Mouse (Mus musculus) left cerebral cortex, adult 2 months (tissue): ENCODE data around the gene Tenm2. TPM values are rescaled to one million over a fixed set of nuclear protein-coding genes. Genes with fewer than 3 reads are reported as not detected.

ENCODE experiments used
- DNase-seq, 2 experiments: peaks; one replicate each; pipeline ENCODE4 v3.0.0; 2021 to 2022; ENCODE audit warnings: low spot score in 2 of 2, mixed read lengths in 1 of 2; ENCODE audit errors: extremely low spot score in 1 of 2
- H3K27ac ChIP-seq: fragments of 200-600 bp; 2 replicates; pipeline ENCODE4 v1.8.1; 2022
- H3K4me3 ChIP-seq: fragments of 200-600 bp; 2 replicates; pipeline ENCODE4 v1.8.1; 2022
- CTCF ChIP-seq: fragments of 200-600 bp; IDR thresholded peaks from 2 replicates; pipeline ENCODE4 v1.8.1; 2022; ENCODE audit warnings: antibody characterized with exemption, mild to moderate bottlenecking, moderate library complexity
- intact Hi-C: fragments of 180-260 bp; cut with DNase I; formaldehyde crosslinking; loops from one replicate; pipeline ENCODE4 v1.15.1; 2025
- total RNA-seq, 2 experiments: library from RNA; stranded (reverse); gene quantifications; 2 replicates each; pipeline ENCODE4 v1.2.3; 2021

The Tenm2 gene
- total RNA-seq, 2 experiments from 2014 or later = 98.0 to 98.5 TPM

DNA sequence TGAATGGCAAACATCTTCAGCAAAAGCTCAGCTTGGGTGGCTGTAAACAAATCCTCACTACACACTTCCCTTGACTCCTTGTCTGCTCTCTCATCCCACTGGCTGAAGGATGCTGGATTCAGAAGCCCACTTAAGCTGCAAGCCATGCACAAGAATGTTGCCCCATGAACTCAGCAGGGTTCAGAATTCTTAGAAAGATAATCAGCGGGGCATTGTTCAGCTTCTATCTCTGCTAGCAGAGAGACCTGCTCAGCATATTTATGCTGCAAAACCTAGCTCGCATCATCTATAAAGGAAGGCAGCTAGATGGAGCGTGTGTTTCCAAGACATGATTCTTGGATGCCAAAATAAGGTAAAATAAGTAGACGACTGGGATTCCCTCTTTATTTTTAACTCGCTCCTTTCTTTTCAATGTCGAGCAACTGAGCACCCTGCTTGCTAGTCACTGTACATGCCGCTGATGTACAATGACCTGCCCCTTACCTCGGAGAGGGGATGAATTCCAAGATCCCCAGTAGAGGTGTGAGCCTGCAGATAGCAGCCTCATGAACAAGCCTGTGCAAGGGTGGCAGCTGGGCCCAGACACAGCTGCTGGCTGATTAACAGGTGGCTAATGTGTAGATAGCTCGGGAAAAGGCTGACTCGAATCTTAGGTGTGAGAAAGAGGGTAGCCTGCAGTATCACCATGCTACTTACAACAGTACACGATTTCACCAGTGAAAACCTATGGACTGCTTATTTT lies 686.2 kb downstream of the Tenm2 start:
- intact Hi-C loops = no loop called here

DNA sequence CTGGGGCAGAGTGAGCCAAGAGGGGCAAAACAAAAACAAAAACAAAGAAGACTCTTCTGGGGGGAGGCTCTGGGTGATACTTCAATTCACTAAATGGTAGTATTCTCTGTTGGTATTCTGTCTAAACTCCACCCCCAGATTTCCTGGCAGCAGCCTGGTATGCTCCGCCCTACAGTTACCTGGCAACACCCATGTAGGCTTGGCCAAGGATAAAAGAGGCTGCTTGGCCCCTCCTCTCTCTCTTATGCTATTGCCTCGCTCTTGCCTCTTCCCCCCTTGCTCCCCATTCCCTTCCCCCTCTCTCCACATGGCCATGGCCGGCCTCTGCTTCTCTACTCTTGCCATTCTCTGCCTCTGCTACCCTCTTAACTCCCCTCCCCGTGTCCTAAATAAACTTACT lies 687.6 kb downstream of the Tenm2 start:
- Histone ChIP-seq H3K4me3 (no peak overlapping the region), H3K27ac (no peak overlapping the region)
- TF ChIP-seq CTCF = no peak
- intact Hi-C loops = no loop called here
- DNase-seq = no peak

More for the DNA sequence above, 686.2 kb downstream of the Tenm2 start:
- no peak overlapping the region for H3K4me3 ChIP-seq
- H3K27ac ChIP-seq = no peak overlapping the region
- TF ChIP-seq CTCF = no peak
- no peak for DNase-seq

DNA sequence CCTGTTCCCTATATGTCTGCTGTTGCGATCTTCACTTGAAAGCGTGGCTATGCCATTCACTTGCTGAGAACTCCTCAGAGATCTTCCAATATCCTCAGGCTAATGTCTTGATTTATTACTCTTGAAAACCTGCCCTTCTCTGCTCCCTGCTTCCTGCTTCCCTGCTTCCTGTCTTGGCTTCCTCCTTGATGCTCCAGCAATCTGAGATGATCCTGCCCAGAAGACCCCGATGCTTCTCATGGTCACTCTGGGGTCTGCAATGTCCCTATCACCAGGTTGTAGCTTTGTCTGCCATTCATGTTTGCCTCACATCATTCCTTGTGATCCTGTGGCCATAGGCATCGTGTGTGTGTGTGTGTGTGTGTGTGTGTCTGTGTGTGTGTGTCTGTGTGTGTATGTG lies 697.6 kb downstream of the Tenm2 start:
- DNase-seq = no peak
- TF ChIP-seq CTCF = no peak

DNA sequence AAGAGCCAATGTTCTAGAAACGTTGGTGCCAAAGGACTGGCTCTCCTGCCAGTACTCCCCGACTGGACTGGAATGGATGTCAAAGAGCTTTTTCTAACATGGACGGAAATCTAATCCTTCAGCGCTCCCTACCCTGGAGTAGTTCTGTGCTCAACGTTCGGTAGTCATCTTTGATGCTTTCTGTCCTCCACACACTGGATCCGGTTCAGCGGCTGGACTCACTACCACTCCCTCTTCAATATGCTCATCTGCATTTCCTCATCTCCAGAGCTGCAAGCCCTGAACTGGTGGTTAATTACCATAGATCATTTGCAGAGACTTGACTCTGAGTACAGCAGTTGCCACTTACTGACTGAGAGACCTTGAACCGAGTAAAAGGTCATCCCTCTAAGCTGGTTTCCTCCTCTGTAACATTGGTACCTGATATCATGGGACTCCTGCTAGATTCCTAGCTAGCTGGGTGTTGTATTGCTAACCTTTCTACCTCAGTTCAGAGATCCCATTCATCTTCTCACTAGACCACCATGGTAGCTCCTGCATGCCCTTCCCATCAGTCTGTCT lies 698.1 kb downstream of the Tenm2 start:
- intact Hi-C loops = no loop called here
- no peak overlapping the region for H3K4me3 ChIP-seq
- no peak overlapping the region for H3K27ac ChIP-seq
- DNase-seq = no peak
- TF ChIP-seq CTCF = no peak

More for the DNA sequence above, 697.6 kb downstream of the Tenm2 start:
- Histone ChIP-seq H3K27ac (no peak overlapping the region), H3K4me3 (no peak overlapping the region)
- intact Hi-C loops = no loop called here

DNA sequence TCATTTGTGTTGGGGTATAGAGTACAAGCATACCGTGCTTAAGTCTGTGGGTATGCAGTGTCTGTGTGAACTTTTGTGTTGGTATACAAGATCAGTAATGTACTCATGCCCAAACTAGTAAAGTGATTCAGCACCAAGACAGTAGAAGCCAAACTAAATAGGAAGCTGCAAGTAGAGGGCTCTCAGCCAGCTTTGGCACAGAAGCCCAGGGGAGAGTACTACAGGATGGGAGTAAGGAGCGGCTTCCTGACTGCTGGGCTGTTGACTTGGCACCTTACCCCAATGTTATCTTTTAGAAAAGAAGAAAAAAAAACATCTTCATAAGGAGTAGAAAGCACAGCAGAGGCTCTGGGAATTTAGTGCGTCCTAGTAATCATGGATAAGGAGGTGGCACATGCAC lies 700.2 kb downstream of the Tenm2 start:
- intact Hi-C loops = no loop called here
- DNase-seq = no peak
- no peak overlapping the region for H3K27ac ChIP-seq

DNA sequence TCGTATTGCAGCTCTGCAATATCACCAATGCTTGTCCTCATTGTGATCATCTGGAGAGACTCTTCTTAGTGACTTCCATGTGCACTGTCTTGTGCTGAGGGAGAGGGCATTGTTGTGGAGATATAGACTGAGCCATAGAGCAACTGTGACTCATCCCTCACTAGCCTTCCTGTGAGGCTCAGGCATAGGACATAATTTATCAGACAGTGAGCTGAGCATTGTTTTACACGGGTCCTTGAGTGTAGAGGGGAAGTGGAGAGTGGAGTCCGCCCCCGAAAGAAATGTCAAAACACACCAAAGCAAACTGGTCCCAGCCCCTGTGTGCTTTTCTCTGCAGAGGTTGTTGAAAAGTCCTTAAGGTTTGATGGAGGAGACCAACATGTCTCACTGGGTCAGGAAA lies 704.1 kb downstream of the Tenm2 start:
- TF ChIP-seq CTCF = no peak
- Histone ChIP-seq H3K27ac (no peak overlapping the region), H3K4me3 (no peak overlapping the region)
- intact Hi-C loops = no loop called here
- no peak for DNase-seq

More for the DNA sequence above, 700.2 kb downstream of the Tenm2 start:
- TF ChIP-seq CTCF = no peak
- H3K4me3 ChIP-seq = no peak overlapping the region

DNA sequence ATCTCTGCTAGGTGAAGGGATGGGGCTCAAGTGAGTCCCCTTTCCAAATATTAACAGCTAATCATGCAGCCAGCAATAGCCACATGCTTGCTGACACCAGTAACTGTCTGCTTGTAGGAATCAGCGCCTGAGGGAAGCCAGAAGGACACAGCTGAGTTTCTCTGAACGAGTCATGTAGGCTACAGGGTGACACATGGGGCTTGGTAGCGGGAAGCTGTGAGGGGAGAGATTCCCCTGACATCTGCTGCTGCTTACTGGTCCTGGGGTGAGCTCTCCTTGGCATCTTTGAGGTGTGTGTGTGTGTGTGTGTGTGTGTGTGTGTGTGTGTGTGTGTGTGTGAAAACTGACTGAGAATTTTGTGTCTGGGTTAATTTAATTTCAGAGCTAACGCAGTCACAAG lies 708.3 kb downstream of the Tenm2 start:
- Histone ChIP-seq H3K27ac (no peak overlapping the region), H3K4me3 (no peak overlapping the region)
- no peak for DNase-seq
- intact Hi-C loops = loop anchor here (5.0 kb wide), 2 partner anchors 280 to 480 kb away; no protein-coding TSS in a partner anchor
- no peak for TF ChIP-seq CTCF

DNA sequence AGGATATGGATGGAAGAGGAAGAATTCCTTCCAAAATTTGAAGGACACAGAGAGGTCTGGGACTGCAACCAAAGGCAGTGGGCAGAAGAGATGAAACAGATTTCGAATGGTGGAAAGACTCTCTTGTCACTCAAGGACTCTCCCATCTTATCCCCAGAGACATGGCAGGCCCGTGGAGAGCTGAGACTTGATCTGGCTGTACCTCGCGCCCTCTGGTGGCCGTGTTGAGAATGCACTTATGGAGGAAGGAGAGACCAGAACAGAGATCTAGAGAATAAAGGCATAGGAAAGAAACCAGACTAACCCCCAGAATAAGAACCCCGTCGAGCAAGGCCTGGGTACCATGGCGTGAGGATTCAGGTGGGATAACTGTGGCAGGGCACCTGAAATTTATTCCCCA lies 709.4 kb downstream of the Tenm2 start:
- peak; percentile 96 for TF ChIP-seq CTCF
- peak; percentile 80 to 87 for DNase-seq
- H3K4me3 ChIP-seq = no peak overlapping the region
- H3K27ac ChIP-seq = no peak overlapping the region
- intact Hi-C loops = loop anchor here (1.0 to 5.0 kb wide), 3 partner anchors 279 to 479 kb away; no protein-coding TSS in a partner anchor

DNA sequence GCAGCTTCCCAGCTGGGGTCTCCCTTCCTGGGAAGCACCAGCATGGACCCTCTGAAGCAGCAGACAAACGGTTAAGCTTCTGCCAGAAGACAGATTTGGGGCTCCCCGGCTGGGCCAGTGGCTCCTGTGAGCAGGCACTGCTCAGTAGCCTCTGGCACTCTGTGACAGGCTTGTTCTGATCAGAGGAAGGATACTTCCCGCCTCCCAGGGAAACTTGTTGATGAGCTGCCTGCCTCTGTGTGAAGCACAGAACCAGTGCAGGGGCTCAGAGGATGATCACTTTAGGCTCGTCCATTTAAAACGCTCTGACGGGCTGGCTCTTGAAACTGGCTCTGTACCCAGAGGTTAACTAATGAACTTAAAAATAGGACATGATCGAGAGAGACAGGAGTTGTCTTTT lies 723.3 kb downstream of the Tenm2 start:
- intact Hi-C loops = no loop called here
- no peak for TF ChIP-seq CTCF
- no peak overlapping the region for H3K27ac ChIP-seq
- no peak for DNase-seq
- no peak overlapping the region for H3K4me3 ChIP-seq

DNA sequence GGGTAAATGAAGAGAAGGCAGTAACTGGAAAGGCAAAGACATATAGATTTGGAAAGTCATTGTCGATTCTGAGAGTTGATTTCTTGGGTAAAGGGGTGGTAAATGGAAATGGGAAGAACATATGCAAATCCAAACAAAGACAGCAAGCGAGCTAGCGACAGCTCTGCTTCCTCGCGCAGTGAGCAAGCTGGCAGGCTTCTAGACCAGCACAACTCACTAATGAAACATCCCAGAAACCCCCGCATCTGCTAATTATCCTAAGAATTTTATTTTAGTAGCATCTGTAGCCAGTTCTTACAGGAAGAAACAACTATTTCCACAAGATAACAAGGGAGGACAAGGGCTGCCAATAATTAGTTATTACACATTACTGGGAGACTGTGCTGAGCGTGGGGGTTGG lies 727.5 kb downstream of the Tenm2 start:
- intact Hi-C loops = no loop called here
- H3K4me3 ChIP-seq = no peak overlapping the region
- no peak for DNase-seq
- no peak overlapping the region for H3K27ac ChIP-seq
- no peak for TF ChIP-seq CTCF

DNA sequence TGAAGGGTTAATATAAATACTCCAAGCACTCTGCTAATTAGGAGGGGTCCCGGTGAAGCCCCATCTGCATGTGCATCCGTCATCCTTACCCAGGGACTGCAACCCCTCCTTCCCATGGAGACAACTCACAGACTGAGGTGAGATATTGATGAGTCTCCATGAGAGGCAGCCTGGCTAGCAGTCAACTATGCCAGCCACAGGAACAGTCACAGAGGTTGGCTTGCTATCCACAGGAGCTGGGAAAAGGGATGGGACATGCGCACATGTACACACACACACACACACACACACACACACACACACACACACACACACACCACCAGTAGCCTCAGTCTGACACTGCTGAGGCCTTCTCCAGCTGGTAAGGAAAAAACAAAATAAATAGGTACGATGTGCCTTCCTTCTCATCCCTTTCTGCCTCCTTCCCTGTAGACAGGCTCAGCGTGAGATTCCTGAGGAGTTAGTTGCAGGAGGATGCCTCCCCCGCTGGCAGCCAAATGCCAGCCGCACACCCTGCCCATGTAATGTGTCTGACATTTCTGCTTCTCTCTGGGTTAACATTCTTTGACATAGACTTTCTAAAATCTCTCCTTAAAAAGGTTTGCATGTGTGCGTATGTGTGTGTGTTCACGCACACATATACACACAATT lies 740.7 kb downstream of the Tenm2 start:
- Histone ChIP-seq H3K27ac (peak overlapping the region; percentile 73), H3K4me3 (no peak overlapping the region)
- intact Hi-C loops = no loop called here
- peak; percentile 37 to 40 for DNase-seq
- no peak for TF ChIP-seq CTCF

DNA sequence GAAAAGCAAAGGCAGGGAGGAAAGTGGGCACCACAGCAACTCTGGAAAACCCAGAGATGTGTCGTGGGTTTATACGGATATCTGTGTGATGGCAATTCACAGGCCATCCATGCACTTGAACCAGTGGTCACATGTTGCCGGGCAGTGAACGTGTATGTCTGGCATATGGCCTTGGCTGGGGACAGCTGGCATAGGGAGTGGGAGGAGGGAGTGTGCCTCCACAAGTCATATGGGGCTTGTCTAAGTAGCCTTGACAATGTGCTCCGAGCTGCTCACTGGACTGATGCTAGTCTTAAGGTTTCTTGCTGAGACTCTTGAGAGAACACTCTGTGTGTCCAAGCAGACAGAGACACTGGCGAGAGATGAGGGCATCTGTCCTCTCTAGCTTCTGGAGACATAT lies 743.5 kb downstream of the Tenm2 start:
- TF ChIP-seq CTCF = no peak
- H3K27ac ChIP-seq = no peak overlapping the region
- no peak for DNase-seq
- H3K4me3 ChIP-seq = no peak overlapping the region
- intact Hi-C loops = no loop called here
